Mouse (Mus musculus): ENCODE measurements around the gene Rps26. TPM values are rescaled to one million over a fixed set of nuclear protein-coding genes. Genes with fewer than 3 reads are reported as not detected.
A peak's percentile ranks its signal among the peaks of the same experiment; 100 is the strongest.

Rps26 gene
- polyA plus RNA-seq (2016; fragmentation: Nextera tagmentation; extraction: Ambion mirVana) = 418 and 515 TPM in 2 replicates

- Histone ChIP-seq H3K9ac (peak within 1 kb of the TSS; percentile 90), H3K9me3 (replicated peaks) (no peaks in the 10 kb centered on the region), H3K4me2 (replicated peaks) (peak within 1 kb of the TSS; percentile 89), H3K27me3 (no peaks in the 10 kb centered on the region), H3K27ac (peak within 1 kb of the TSS; percentile 55), H3K4me3 (peak within 1 kb of the TSS; percentile 85), H3K4me1 (peaks cover 10% of the 10 kb centered on the region), H3K36me3 (peaks cover 25% of the 10 kb centered on the region)
- peak; percentile 98 for ATAC-seq (ENCODE audit: low FRiP score)
- 1% methylated on average over 40 of the region's 40 CpGs for WGBS
Observed at GRCm38 (mm10) chr10:128626311-128627310, at the start of gene Rps26. Gene Rps26 (minus strand): TSS chr10:128626747.

- 0 out of 2 replicates have a peak, but pooled peaks have one; percentile 14 for ATAC-seq (ENCODE audit: low FRiP score)
Observed at GRCm38 (mm10) chr10:128674469-128675008, 48.0 kb upstream of the Rps26 start.

GRCm38 (mm10) chr10:128673763-128674468 is 47.4 kb upstream of the Rps26 start, which contains the start of gene Suox:
Gene Suox (minus strand): TSS chr10:128674073.
- WGBS = under 1% methylated on average over 59 of the region's 60 CpGs
- no peaks in the 10 kb centered on the region for H3K9me3 ChIP-seq (replicated peaks)
- peaks cover 7% of the 10 kb centered on the region; the same call in 1 of the 2 replicates for H3K27me3 ChIP-seq
- peak; percentile 94 for ATAC-seq (ENCODE audit: low FRiP score)
- peak within 1 kb of the TSS; percentile 80 for H3K4me3 ChIP-seq
- H3K36me3 ChIP-seq = 0 out of 2 replicates have a peak, but pooled peaks cover 11% of the 10 kb centered on the region
- H3K9ac ChIP-seq = peak within 1 kb of the TSS; percentile 71
- H3K4me1 ChIP-seq = peaks cover 15% of the 10 kb centered on the region
- peak within 1 kb of the TSS; percentile 64 for H3K27ac ChIP-seq
- H3K4me2 ChIP-seq (replicated peaks) = peak within 1 kb of the TSS; percentile 86

More at GRCm38 (mm10) chr10:128674469-128675008, 48.0 kb upstream of the Rps26 start:
- Histone ChIP-seq H3K36me3 (peaks cover 17% of the 10 kb centered on the region), H3K9me3 (replicated peaks) (no peaks in the 10 kb centered on the region), H3K9ac (peak overlapping the region; percentile 71), H3K27me3 (peaks cover 7% of the 10 kb centered on the region; the same call in 1 of the 2 replicates), H3K27ac (peak overlapping the region; percentile 64; the same call in 1 of the 2 replicates), H3K4me3 (peak overlapping the region; percentile 80), H3K4me1 (peaks cover 12% of the 10 kb centered on the region), H3K4me2 (replicated peaks) (peak overlapping the region; percentile 86)
- 3% methylated on average over 9 of the region's 9 CpGs for WGBS

- 0 out of 2 replicates have a peak, but pooled peaks cover 10% of the 10 kb centered on the region for H3K36me3 ChIP-seq
- no peak for ATAC-seq (ENCODE audit: low FRiP score)
- no peak overlapping the region for H3K4me2 ChIP-seq (replicated peaks)
- WGBS = 90% methylated on average over 9 of the region's 9 CpGs
- no peaks in the 10 kb centered on the region for H3K9me3 ChIP-seq (replicated peaks)
- H3K9ac ChIP-seq = no peak overlapping the region
- H3K4me1 ChIP-seq = peaks cover 21% of the 10 kb centered on the region
- no peak overlapping the region for H3K4me3 ChIP-seq
- H3K27ac ChIP-seq = no peak overlapping the region
- H3K27me3 ChIP-seq = peaks cover 7% of the 10 kb centered on the region; the same call in 1 of the 2 replicates
Observed at GRCm38 (mm10) chr10:128671148-128671547, 44.6 kb upstream of the Rps26 start.

- H3K4me3 ChIP-seq = peak overlapping the region; percentile 65
- under 1% methylated on average over 42 of the region's 42 CpGs for WGBS
- 0 out of 2 replicates have a peak, but pooled peaks cover 10% of the 10 kb centered on the region for H3K36me3 ChIP-seq
- H3K9me3 ChIP-seq (replicated peaks) = no peaks in the 10 kb centered on the region
- peak overlapping the region; percentile 78 for H3K9ac ChIP-seq
- peaks cover 18% of the 10 kb centered on the region for H3K4me1 ChIP-seq
- H3K4me2 ChIP-seq (replicated peaks) = peak overlapping the region; percentile 55
- H3K27ac ChIP-seq = 0 out of 2 replicates have a peak overlapping the region, but pooled peaks have one; percentile 19
- H3K27me3 ChIP-seq = peaks cover 7% of the 10 kb centered on the region; the same call in 1 of the 2 replicates
- peak; percentile 46 for ATAC-seq (ENCODE audit: low FRiP score)
Observed at GRCm38 (mm10) chr10:128668790-128669672, 42.5 kb upstream of the Rps26 start.

DNA sequence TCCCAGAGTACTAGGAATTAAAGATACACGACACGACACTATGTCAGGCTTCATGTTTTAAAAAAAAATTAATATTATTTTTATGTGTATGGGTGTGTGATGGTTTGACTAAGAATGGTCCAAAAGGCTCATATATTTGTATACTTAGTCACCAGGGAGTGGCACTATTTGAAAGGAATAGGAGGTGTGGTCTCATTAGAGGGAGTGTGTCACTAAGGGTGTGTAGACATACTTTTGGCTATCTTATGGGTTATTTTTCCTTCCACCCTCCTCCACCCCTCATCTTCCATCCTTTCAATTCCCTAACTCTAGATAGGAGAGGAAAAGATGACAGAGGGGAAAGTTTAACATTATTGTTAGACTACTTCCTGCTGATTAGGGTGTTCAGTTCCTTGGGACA is 39.3 kb upstream of the Rps26 start:
- H3K4me3 ChIP-seq = no peak overlapping the region
- H3K4me2 ChIP-seq (replicated peaks) = no peak overlapping the region
- H3K27me3 ChIP-seq = no peaks in the 10 kb centered on the region
- H3K9me3 ChIP-seq (replicated peaks) = no peaks in the 10 kb centered on the region
- peaks cover 9% of the 10 kb centered on the region; the same call in 1 of the 2 replicates for H3K4me1 ChIP-seq
- H3K27ac ChIP-seq = no peak overlapping the region
- 0 out of 2 replicates have a peak, but pooled peaks cover 3% of the 10 kb centered on the region for H3K36me3 ChIP-seq
- 98% methylated on average over 2 of the region's 2 CpGs for WGBS
- ATAC-seq (ENCODE audit: low FRiP score) = no peak
- no peak overlapping the region for H3K9ac ChIP-seq

DNA sequence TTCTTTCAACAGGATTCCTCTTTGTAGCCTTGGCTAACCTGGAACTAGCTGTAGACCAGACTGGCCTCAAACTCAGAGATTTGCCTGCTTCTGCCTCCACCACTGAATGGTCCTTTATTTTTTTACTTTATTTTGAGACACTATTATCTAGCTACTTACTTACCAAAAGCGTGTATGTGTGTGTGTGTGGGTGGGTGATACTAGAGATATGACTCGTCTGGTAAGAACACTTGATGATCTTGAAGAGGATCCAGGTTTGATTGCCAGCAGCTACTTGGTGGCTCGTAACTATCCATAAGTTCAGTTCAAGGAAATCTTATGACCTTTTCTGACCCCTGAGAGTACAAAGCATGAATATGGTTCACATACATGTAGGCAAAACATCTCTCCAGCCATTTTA is 38.8 kb upstream of the Rps26 start:
- Histone ChIP-seq H3K4me1 (peaks cover 9% of the 10 kb centered on the region; the same call in 1 of the 2 replicates), H3K4me2 (replicated peaks) (no peak overlapping the region), H3K4me3 (no peak overlapping the region), H3K27ac (no peak overlapping the region), H3K9me3 (replicated peaks) (no peaks in the 10 kb centered on the region), H3K36me3 (no peaks in the 10 kb centered on the region), H3K27me3 (no peaks in the 10 kb centered on the region), H3K9ac (no peak overlapping the region)
- ATAC-seq (ENCODE audit: low FRiP score) = no peak
- WGBS = 93% methylated on average over 3 of the region's 3 CpGs

DNA sequence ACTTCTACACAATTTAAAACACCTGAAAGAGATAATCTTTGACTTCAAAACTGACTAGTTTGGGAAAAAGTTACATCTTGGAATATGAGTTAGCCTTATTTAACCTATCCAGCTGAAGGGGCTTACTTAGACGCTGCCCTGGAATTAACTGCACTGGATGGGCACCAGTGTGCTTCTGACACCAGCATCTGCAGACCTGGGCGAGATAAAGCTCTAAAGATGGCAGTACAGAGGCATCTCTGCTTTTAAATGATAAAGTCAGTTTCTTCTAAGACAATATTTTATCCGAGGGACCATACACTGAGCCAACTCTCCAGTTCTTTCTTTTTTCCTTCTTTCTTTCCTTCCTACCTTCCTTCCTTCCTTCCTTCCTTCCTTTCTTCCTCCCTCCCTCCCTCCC is 38.3 kb upstream of the Rps26 start:
- Histone ChIP-seq H3K27me3 (no peaks in the 10 kb centered on the region), H3K9ac (no peak overlapping the region), H3K4me1 (peaks cover 9% of the 10 kb centered on the region; the same call in 1 of the 2 replicates), H3K9me3 (replicated peaks) (no peaks in the 10 kb centered on the region), H3K36me3 (no peaks in the 10 kb centered on the region), H3K4me3 (no peak overlapping the region), H3K4me2 (replicated peaks) (no peak overlapping the region), H3K27ac (no peak overlapping the region)
- no peak for ATAC-seq (ENCODE audit: low FRiP score)
- WGBS = 78% methylated on average over 3 of the region's 3 CpGs

DNA sequence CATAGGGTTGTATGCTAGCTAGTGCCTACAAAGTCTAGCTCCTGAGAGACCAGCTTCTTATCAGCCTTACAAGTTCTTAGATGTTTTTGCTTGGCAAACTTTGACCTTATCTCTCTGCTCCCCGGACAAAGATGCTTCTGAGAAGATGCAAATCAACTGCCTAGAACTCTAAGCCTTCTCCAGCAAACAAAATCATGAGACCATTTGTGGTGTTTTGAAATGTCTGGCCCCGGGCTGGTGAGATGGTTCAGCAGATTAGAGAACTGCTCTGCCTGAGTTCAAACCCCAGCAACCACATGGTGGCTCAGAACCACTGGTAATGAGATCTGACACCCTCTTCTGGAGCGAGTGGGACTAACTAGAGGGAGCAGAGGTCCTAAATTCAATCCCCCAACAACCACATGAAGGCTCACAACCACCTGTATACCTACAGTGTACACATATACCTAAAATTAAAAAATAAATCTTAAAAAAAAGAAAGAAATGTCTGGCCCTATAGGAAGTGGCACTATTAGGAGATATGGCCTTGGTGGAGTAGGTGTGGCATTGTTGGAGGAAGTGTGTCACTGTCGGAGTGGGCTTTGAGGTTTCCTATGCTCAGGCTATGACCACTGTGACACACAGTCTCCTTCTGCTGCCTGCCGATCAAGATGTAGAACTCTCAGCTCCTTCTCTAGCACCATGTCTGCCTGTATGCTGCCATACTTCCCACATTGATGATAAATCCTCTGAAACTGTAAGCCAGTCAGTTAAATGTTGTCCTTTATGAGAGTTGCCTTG is 37.1 kb upstream of the Rps26 start:
- WGBS = 73% methylated on average over 5 of the region's 5 CpGs
- Histone ChIP-seq H3K9ac (no peak overlapping the region), H3K36me3 (no peaks in the 10 kb centered on the region), H3K4me1 (peaks cover 6% of the 10 kb centered on the region; the same call in 1 of the 2 replicates), H3K27me3 (no peaks in the 10 kb centered on the region), H3K4me3 (no peak overlapping the region), H3K4me2 (replicated peaks) (no peak overlapping the region), H3K27ac (no peak overlapping the region), H3K9me3 (replicated peaks) (no peaks in the 10 kb centered on the region)
- no peak for ATAC-seq (ENCODE audit: low FRiP score)

- Histone ChIP-seq H3K4me3 (no peak overlapping the region), H3K36me3 (no peaks in the 10 kb centered on the region), H3K4me1 (no peaks in the 10 kb centered on the region), H3K9me3 (replicated peaks) (no peaks in the 10 kb centered on the region), H3K4me2 (replicated peaks) (no peak overlapping the region), H3K27me3 (no peaks in the 10 kb centered on the region), H3K27ac (no peak overlapping the region), H3K9ac (no peak overlapping the region)
- ATAC-seq (ENCODE audit: low FRiP score) = no peak
Observed at GRCm38 (mm10) chr10:128662465-128662864, 35.9 kb upstream of the Rps26 start.
